Mouse (Mus musculus) spleen, adult 18-20 months (tissue): ENCODE results near the gene Tmem102.

Experiments used
- DNase-seq, 2 experiments: peaks; one replicate each; pipeline ENCODE4 v3.0.0; 2022; ENCODE audit warnings: mixed read lengths in 2 of 2

The Tmem102 gene

GRCm38 (mm10) chr11:69754233-69754632 lies 51.2 kb downstream of the Tmem102 start:
- no peak for DNase-seq
